Mouse (Mus musculus) kidney, embryonic 16.5 days (tissue): Measurements from ENCODE around the gene Actl6a. TPM values are rescaled to one million over a fixed set of nuclear protein-coding genes. Genes with fewer than 3 reads are reported as not detected.
A peak's percentile ranks its signal among the peaks of the same experiment; 100 is the strongest.
"Not testable (repeated sequence)": the region's sequence is repeated elsewhere in the genome, so short reads cannot be mapped to it uniquely, and the experiment has no call there.

Experiments
- ATAC-seq: fragments of 200-750 bp; cut with Nextera tagmentation; 2 replicates; pipeline ENCODE4 v1.8.0; 2017; ENCODE audit warnings: moderate TSS enrichment; ENCODE audit not compliant: low FRiP score, low TSS enrichment
- H3K27ac ChIP-seq: fragments of 300-500 bp; sonication (generic); 2 replicates; pipeline ENCODE4 v1.5.1; 2014; ENCODE audit warnings: low read length
- H3K27me3 ChIP-seq: fragments of 300-500 bp; sonication (generic); 2 replicates; pipeline ENCODE4 v1.6.1; 2014; ENCODE audit warnings: low read length, control low read depth, mixed read lengths; ENCODE audit not compliant: insufficient read depth
- H3K36me3 ChIP-seq: fragments of 300-500 bp; sonication (generic); 2 replicates; pipeline ENCODE4 v1.6.1; 2014; ENCODE audit warnings: low read length, control low read depth, mixed read lengths; ENCODE audit not compliant: insufficient read depth
- H3K4me1 ChIP-seq: fragments of 300-500 bp; sonication (generic); 2 replicates; pipeline ENCODE4 v1.6.1; 2014; ENCODE audit warnings: low read length, control low read depth, mixed read lengths; ENCODE audit not compliant: insufficient read depth
- H3K4me2 ChIP-seq: fragments of 300-500 bp; sonication (generic); replicated peaks from 2 replicates; pipeline ENCODE4 v1.6.1; 2014; ENCODE audit warnings: low read depth, low read length
- H3K4me3 ChIP-seq: fragments of 300-500 bp; sonication (generic); 2 replicates; pipeline ENCODE4 v1.5.1; 2014; ENCODE audit warnings: mild to moderate bottlenecking, low read length
- H3K9ac ChIP-seq: fragments of 300-500 bp; sonication (generic); replicated peaks from 2 replicates; pipeline ENCODE4 v1.6.1; 2014; ENCODE audit warnings: low read length
- H3K9me3 ChIP-seq: fragments of 300-500 bp; sonication (generic); 2 replicates; pipeline ENCODE4 v1.6.1; 2016; ENCODE audit warnings: low read length, control low read depth
- WGBS: fragments of 180-500 bp; shearing (Covaris S2); extraction: QIAGEN DNeasy Blood & Tissue Kit; methylation state at CpG from one replicate; pipeline ENCODE4 v1.1.7; 2014; 5-methylcytosine and 5-hydroxymethylcytosine counted together
- polyA plus RNA-seq: library from polyadenylated mRNA; unstranded; fragments of >200 nt; fragmentation: Nextera tagmentation; extraction: Ambion mirVana; gene quantifications from 2 replicates; pipeline ENCODE4 v1.2.1, GENCODE M21; 2015

The Actl6a gene
- polyA plus RNA-seq, result 188 and 196 TPM in 2 replicates

GRCm38 (mm10) chr3:32705647-32706348, at the start of gene Actl6a:
TSS of gene Actl6a (plus strand) at chr3:32706298.
- not testable (repeated sequence) for H3K36me3 ChIP-seq, H3K4me3 ChIP-seq, H3K9ac ChIP-seq, H3K4me2 ChIP-seq, H3K27ac ChIP-seq, H3K4me1 ChIP-seq, H3K9me3 ChIP-seq, ATAC-seq, H3K27me3 ChIP-seq
- 84% methylated on average over 9 of the region's 9 CpGs for WGBS

GRCm38 (mm10) chr3:32656398-32656994, 49.6 kb upstream of the Actl6a start:
- H3K9me3 ChIP-seq, result no peaks in the 10 kb centered on the region
- H3K36me3 ChIP-seq, result no peaks in the 10 kb centered on the region
- no peak overlapping the region for H3K4me3 ChIP-seq
- H3K27me3 ChIP-seq, result no peaks in the 10 kb centered on the region
- H3K4me2 ChIP-seq, result no peak overlapping the region
- no peak overlapping the region for H3K27ac ChIP-seq
- WGBS, result 76% methylated on average over 10 of the region's 10 CpGs
- no peaks in the 10 kb centered on the region for H3K4me1 ChIP-seq
- ATAC-seq, result no peak
- H3K9ac ChIP-seq, result no peak overlapping the region

GRCm38 (mm10) chr3:32658401-32658800, 47.7 kb upstream of the Actl6a start:
- Histone ChIP-seq H3K4me2 (no peak overlapping the region), H3K36me3 (no peaks in the 10 kb centered on the region), H3K27me3 (no peaks in the 10 kb centered on the region), H3K4me1 (no peaks in the 10 kb centered on the region), H3K9me3 (no peaks in the 10 kb centered on the region), H3K27ac (no peak overlapping the region), H3K9ac (no peak overlapping the region), H3K4me3 (no peak overlapping the region)
- no peak for ATAC-seq
- 74% methylated on average over 7 of the region's 7 CpGs for WGBS

- no peaks in the 10 kb centered on the region for H3K9me3 ChIP-seq
- no peaks in the 10 kb centered on the region for H3K4me1 ChIP-seq
- no peaks in the 10 kb centered on the region for H3K27me3 ChIP-seq
- H3K27ac ChIP-seq, result no peak overlapping the region
- no peak overlapping the region for H3K9ac ChIP-seq
- H3K36me3 ChIP-seq, result no peaks in the 10 kb centered on the region
- no peak for ATAC-seq
- H3K4me3 ChIP-seq, result no peak overlapping the region
- no peak overlapping the region for H3K4me2 ChIP-seq
- WGBS, result 64% methylated on average over 16 of the region's 16 CpGs
Observed at GRCm38 (mm10) chr3:32658821-32659220, 47.3 kb upstream of the Actl6a start.

- Histone ChIP-seq H3K36me3 (no peaks in the 10 kb centered on the region), H3K27me3 (no peaks in the 10 kb centered on the region), H3K9ac (no peak overlapping the region), H3K27ac (no peak overlapping the region), H3K9me3 (no peaks in the 10 kb centered on the region), H3K4me3 (no peak overlapping the region), H3K4me2 (no peak overlapping the region), H3K4me1 (no peaks in the 10 kb centered on the region)
- WGBS, result 86% methylated on average over 2 of the region's 2 CpGs
- no peak for ATAC-seq
Observed at GRCm38 (mm10) chr3:32659506-32659905, 46.6 kb upstream of the Actl6a start.

GRCm38 (mm10) chr3:32660276-32660675, 45.8 kb upstream of the Actl6a start:
- Histone ChIP-seq H3K9me3 (no peaks in the 10 kb centered on the region), H3K27ac (no peak overlapping the region)

GRCm38 (mm10) chr3:32660831-32661555, 45.1 kb upstream of the Actl6a start:
- Histone ChIP-seq H3K4me2 (no peak overlapping the region), H3K36me3 (no peaks in the 10 kb centered on the region), H3K27me3 (no peaks in the 10 kb centered on the region), H3K9me3 (no peaks in the 10 kb centered on the region), H3K4me3 (no peak overlapping the region), H3K4me1 (no peaks in the 10 kb centered on the region), H3K27ac (no peak overlapping the region), H3K9ac (no peak overlapping the region)
- no peak for ATAC-seq
- 58% methylated on average over 8 of the region's 8 CpGs for WGBS

More at GRCm38 (mm10) chr3:32660276-32660675, 45.8 kb upstream of the Actl6a start:
- Histone ChIP-seq H3K27me3 (no peaks in the 10 kb centered on the region), H3K4me1 (no peaks in the 10 kb centered on the region), H3K36me3 (no peaks in the 10 kb centered on the region), H3K4me3 (no peak overlapping the region), H3K9ac (no peak overlapping the region), H3K4me2 (no peak overlapping the region)
- ATAC-seq, result no peak
- 49% methylated on average over 8 of the region's 8 CpGs for WGBS

GRCm38 (mm10) chr3:32661556-32661930, 44.6 kb upstream of the Actl6a start:
- Histone ChIP-seq H3K36me3 (no peaks in the 10 kb centered on the region), H3K4me3 (no peak overlapping the region), H3K4me2 (no peak overlapping the region), H3K27ac (no peak overlapping the region), H3K27me3 (no peaks in the 10 kb centered on the region), H3K9me3 (no peaks in the 10 kb centered on the region), H3K4me1 (no peaks in the 10 kb centered on the region), H3K9ac (no peak overlapping the region)
- WGBS, result 81% methylated on average over 3 of the region's 3 CpGs
- ATAC-seq, result no peak

GRCm38 (mm10) chr3:32668256-32668959, 37.7 kb upstream of the Actl6a start:
- Histone ChIP-seq H3K4me3 (no peak overlapping the region), H3K4me2 (no peak overlapping the region), H3K4me1 (peaks cover 5% of the 10 kb centered on the region; the same call in 1 of the 2 replicates), H3K27me3 (no peaks in the 10 kb centered on the region), H3K9me3 (no peaks in the 10 kb centered on the region), H3K36me3 (no peaks in the 10 kb centered on the region), H3K27ac (peak overlapping the region; percentile 20; the same call in 1 of the 2 replicates), H3K9ac (no peak overlapping the region)
- ATAC-seq, result no peak
- WGBS, result 61% methylated on average over 9 of the region's 9 CpGs
